In genomic region chr14:75068430-75069112, GRCm38 (mm10) we compare ENCODE assay signal across 11 mouse cellular contexts. TPM values are rescaled to one million over a fixed set of nuclear protein-coding genes. Genes with fewer than 3 reads are reported as not detected.
DNase-seq lines count a peak whose midpoint lies in the region; ATAC-seq and TF ChIP-seq lines count a peak whose summit lies in the region.
"Had no signal": no experiment of that assay in that cellular context is flagged by ENCODE, and none has a peak within 500 bp of the region (broad histone marks: within the 10 kb centered on the region; RNA-seq: fewer than 3 reads in every experiment).

No protein-coding gene starts in this region.

- H3K9ac ChIP-seq in liver, embryonic 11.5 days (ENCODE audit: low read depth, low read length): no peak overlapping the region
- H3K9ac ChIP-seq: hindbrain, embryonic 13.5 days; limb, embryonic 15.5 days; neural tube, embryonic 15.5 days had no signal

- no peak overlapping the region for H3K27ac ChIP-seq in liver, embryonic 11.5 days (ENCODE audit: low read depth, low read length)
- H3K27ac ChIP-seq in cerebellum, adult 2 months (ENCODE audit: insufficient read depth, low read length): no peak overlapping the region
- no peak overlapping the region for H3K27ac ChIP-seq in layer of hippocampus, adult 2 months
- H3K27ac ChIP-seq: hindbrain, embryonic 13.5 days; limb, embryonic 15.5 days; neural tube, embryonic 15.5 days had no signal

- H3K36me3 ChIP-seq in liver, embryonic 11.5 days (ENCODE audit: control insufficient read depth, insufficient read depth, low read length): no peaks in the 10 kb centered on the region
- H3K36me3 ChIP-seq: hindbrain, embryonic 13.5 days; limb, embryonic 15.5 days; neural tube, embryonic 15.5 days had no signal

- TF ChIP-seq POLR2A in lung, adult 2 months (IDR thresholded peaks at IDR 0.05; ENCODE audit: borderline replicate concordance, extremely low read depth, low read depth, low read length): no peak
- no peak for TF ChIP-seq POLR2A in cerebellum, adult 2 months (IDR thresholded peaks at IDR 0.05; ENCODE audit: borderline replicate concordance, insufficient read depth, low read length)

- DNase-seq in lung, adult 18-20 months: peak; percentile 33 to 49
- DNase-seq in lung, adult 2 months: no peak
- no peak for DNase-seq in liver, embryonic 11.5 days (ENCODE audit: low spot score)
- DNase-seq in thymus, postnatal 25 days: peak; percentile 62
- DNase-seq in cerebellum, adult 2 months: no peak
- DNase-seq in left cerebral cortex, postnatal 10 days (ENCODE audit: extremely low spot score in 1 of 2, low spot score in 2 of 2): no peak
- no peak for DNase-seq in layer of hippocampus, adult 2 months (ENCODE audit: low spot score in 2 of 2)

- no peaks in the 10 kb centered on the region for H3K9me3 ChIP-seq in liver, embryonic 11.5 days (ENCODE audit: control insufficient read depth, low read length)
- H3K9me3 ChIP-seq: hindbrain, embryonic 13.5 days; limb, embryonic 15.5 days; neural tube, embryonic 15.5 days had no signal

- no peaks in the 10 kb centered on the region; the same call in 1 of the 2 replicates for H3K4me1 ChIP-seq in lung, adult 2 months (ENCODE audit: control insufficient read depth, insufficient read depth, low read length)
- H3K4me1 ChIP-seq in liver, embryonic 11.5 days (replicated peaks; ENCODE audit: control insufficient read depth, insufficient read depth, low read length): no peaks in the 10 kb centered on the region
- H3K4me1 ChIP-seq in cerebellum, adult 2 months (ENCODE audit: control insufficient read depth, insufficient read depth, low read length): no peaks in the 10 kb centered on the region
- H3K4me1 ChIP-seq: hindbrain, embryonic 13.5 days; limb, embryonic 15.5 days; neural tube, embryonic 15.5 days had no signal

- WGBS in lung, adult 2 months: 66% methylated on average over 17 of the region's 19 CpGs
- 53% methylated on average over 19 of the region's 19 CpGs for WGBS in liver, embryonic 11.5 days
- WGBS in cerebellum, adult 2 months: 85% methylated on average over 19 of the region's 19 CpGs

- intact Hi-C loops in left cerebral cortex, postnatal 10 days (cut with DNase I): loop anchor here (5.0 to 10.0 kb wide), 2 partner anchors 64 to 266 kb away; partner anchors contain the start of genes Lcp1 and Lrrc63

- no peak for TF ChIP-seq CTCF in lung, adult 2 months (IDR thresholded peaks at IDR 0.05; ENCODE audit: insufficient read depth, low read length)
- TF ChIP-seq CTCF in cerebellum, adult 2 months (IDR thresholded peaks at IDR 0.05; ENCODE audit: borderline replicate concordance, insufficient read depth, low read depth, low read length): no peak
- TF ChIP-seq CTCF in layer of hippocampus, adult 2 months (conservative IDR thresholded peaks at IDR 0.05): no peak

- H3K4me2 ChIP-seq in liver, embryonic 11.5 days: peak overlapping the region; percentile 54
- H3K4me2 ChIP-seq: hindbrain, embryonic 13.5 days; limb, embryonic 15.5 days; neural tube, embryonic 15.5 days had no signal

- no peak; the same call in 1 of the 2 replicates for ATAC-seq in liver, embryonic 11.5 days (replicated peaks; ENCODE audit: low FRiP score)
- peak; percentile 39; the same call in 1 of the 2 replicates for ATAC-seq in megakaryocyte-erythroid progenitor cell, adult 5-6 weeks (replicated peaks; ENCODE audit: low FRiP score, low TSS enrichment, poor library complexity, severe bottlenecking)

- H3K27me3 ChIP-seq in liver, embryonic 11.5 days (replicated peaks; ENCODE audit: control insufficient read depth, insufficient read depth, low read length): no peaks in the 10 kb centered on the region
- no peaks in the 10 kb centered on the region for H3K27me3 ChIP-seq in cerebellum, adult 2 months (ENCODE audit: control insufficient read depth, insufficient read depth, low read length)
- H3K27me3 ChIP-seq: hindbrain, embryonic 13.5 days; limb, embryonic 15.5 days; neural tube, embryonic 15.5 days had no signal

- H3K4me3 ChIP-seq in lung, adult 2 months (replicated peaks; ENCODE audit: extremely low read depth, low read depth, low read length): no peak overlapping the region
- H3K4me3 ChIP-seq in liver, embryonic 11.5 days (ENCODE audit: low read depth, low read length): peak overlapping the region; percentile 17
- H3K4me3 ChIP-seq in cerebellum, adult 2 months (replicated peaks; ENCODE audit: insufficient read depth, low read depth, low read length): no peak overlapping the region
- no peak overlapping the region for H3K4me3 ChIP-seq in layer of hippocampus, adult 2 months
- H3K4me3 ChIP-seq: hindbrain, embryonic 13.5 days; limb, embryonic 15.5 days; neural tube, embryonic 15.5 days had no signal

RNA-seq across cellular contexts. Expression of gene Rubcnl, which starts 52.7 kb away (rescaled TPM):
- polyA plus RNA-seq in lung, adult 2 months (2012; rRNA removed): 1.6 and 2.9 TPM in 2 replicates
- 0.26 TPM in 1 of 2 replicates, not detected in the other for polyA plus RNA-seq in liver, embryonic 11.5 days (2014; fragmentation: Nextera tagmentation; extraction: Ambion mirVana)
- total RNA-seq in megakaryocyte-erythroid progenitor cell, adult 5-6 weeks (2014; fragmentation: Nextera tagmentation): 0.11 and 0.22 TPM in 2 replicates
- total RNA-seq in megakaryocyte-erythroid progenitor cell, adult 5-6 weeks (2017): 0.34 TPM in 1 of 2 replicates, not detected in the other
- 0.97 and 1.4 TPM in 2 replicates for polyA plus RNA-seq in cerebellum, adult 2 months (2012; rRNA removed)
- 1 to 10 TPM in 1 of 2 experiments, under 1 TPM in 1; 0.77 to 1.2 TPM for total RNA-seq in left cerebral cortex, postnatal 10 days (2021)
- total RNA-seq in layer of hippocampus, adult 2 months (2021): 1 to 10 TPM; 1.4 TPM

Comparison
In these comparisons a context has a peak if more than half of its experiments do, and no peak if none do; other contexts are left out.
1. DNase-seq: peak in lung, adult 18-20 months (2 of 2) and thymus, postnatal 25 days (single experiment); none in lung, adult 2 months (single experiment), liver, embryonic 11.5 days (single experiment), cerebellum, adult 2 months (0 of 2), left cerebral cortex, postnatal 10 days (0 of 2) and layer of hippocampus, adult 2 months (0 of 2).